Mouse (Mus musculus) right cerebral cortex, postnatal 4 days (tissue): ENCODE measurements around the gene Pard6b.

ENCODE experiments used
- DNase-seq: peaks from one replicate; pipeline ENCODE4 v3.0.0-alpha.2; 2022

The Pard6b gene

DNA sequence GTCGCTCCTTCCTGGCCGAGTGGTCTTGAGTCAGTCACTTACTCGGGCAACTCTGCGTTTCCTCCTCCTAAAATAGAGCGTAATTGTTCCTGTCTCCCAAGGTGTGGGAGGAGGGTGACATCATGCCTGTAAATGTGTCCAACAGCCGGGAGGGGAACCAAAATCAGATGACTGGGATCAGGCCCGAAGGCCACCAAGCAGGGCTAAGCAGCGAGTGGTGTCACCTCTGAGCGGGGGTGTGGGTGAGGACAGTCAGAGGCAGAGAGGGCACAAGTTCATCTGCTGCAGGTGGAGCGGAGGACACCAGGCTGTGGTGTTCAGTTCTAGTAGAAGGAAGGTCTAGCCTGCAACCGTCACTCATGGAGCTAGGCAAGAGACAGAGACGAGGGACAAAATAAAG, 17.1 kb upstream of the Pard6b start:
- no peak for DNase-seq

DNA sequence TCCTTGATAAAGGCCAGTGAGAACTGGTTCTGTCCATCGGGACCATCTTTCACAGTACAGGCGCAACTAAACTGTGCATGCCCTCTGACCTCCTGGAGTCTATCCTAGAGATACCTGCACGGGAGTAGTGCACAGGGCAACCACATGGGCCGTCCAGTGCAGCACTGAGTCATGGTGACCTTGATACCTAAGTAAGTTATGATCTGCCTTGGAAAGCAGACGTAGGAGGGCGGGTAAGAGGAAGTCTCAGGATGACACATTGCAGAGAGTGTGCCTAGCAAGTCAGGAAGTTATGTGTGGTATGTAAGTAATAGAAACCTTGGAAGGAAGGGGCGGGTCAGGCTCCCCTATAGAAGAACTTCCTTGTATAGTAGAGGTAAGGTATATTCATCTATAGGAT, 15.3 kb upstream of the Pard6b start:
- DNase-seq, result no peak

DNA sequence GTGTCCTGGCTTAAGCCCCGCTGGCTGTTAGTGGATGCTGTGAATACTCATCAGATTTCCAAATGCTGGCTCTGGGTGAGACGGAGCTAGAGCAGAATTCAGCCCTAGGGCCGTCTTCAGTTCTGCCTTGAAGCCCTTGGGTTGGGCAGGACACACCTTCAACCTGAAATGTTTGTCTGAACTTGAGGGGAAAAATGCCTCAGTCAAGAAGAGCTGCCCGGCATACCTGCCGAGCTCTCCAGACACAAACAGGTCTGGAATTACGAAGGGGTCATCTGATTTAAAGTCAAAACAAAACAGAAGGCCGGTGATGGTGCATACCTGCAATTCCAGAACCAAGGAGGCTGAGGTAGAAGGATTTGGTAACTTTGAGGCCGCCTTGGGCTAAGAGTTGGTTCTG, 14.0 kb upstream of the Pard6b start:
- no peak for DNase-seq

DNA sequence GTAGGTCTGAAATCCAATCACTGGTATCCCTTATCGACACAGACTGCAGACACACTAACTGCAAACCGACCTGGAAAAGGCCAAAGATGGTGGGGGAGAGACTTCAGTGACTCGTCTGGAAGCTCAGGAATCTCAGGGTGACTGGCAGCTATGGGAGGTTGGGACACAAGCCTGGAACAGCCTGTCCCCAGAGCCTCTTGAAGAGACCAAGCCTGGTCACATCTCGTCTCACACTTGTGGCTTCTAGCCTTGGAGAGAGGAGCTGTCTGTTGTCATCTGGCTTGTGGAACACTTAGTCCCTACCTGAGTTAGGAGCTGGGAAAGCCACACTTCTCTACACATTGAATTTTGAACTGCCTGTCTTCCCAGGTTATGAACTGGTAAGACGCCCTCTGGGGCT, 10.4 kb upstream of the Pard6b start:
- no peak for DNase-seq

DNA sequence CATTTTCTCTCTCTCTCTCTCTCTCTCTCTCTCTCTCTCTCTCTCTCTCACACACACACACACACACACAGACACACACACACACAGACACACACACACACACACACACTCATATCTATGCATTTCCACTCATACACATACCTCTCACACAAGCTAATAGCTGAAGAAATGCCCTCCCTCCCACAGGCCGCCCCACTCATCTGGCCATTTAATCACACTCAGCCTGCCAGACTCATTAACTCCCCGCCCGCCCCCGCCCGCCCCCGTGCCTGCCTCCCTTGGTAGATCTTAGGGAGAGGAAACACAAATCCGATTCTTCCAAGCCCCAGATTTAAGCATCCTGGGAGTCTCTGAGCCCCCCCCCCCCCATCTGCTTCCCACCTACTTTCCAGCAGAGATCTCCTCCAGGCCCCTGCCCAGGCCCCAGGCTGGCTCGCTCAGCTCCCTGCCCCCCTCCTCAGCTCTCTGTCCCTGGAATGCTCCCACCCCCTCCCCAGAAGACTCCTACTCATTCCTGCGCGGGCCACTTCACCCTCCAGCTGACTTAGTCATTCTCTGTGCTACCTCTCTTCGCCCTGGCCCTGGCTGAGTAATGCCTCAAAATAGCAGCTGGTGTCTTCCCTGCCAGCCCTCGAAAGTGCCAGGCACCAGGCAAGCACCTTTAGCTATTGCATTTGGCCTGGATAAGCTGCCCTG, 8.2 kb upstream of the Pard6b start:
- DNase-seq, result no peak

DNA sequence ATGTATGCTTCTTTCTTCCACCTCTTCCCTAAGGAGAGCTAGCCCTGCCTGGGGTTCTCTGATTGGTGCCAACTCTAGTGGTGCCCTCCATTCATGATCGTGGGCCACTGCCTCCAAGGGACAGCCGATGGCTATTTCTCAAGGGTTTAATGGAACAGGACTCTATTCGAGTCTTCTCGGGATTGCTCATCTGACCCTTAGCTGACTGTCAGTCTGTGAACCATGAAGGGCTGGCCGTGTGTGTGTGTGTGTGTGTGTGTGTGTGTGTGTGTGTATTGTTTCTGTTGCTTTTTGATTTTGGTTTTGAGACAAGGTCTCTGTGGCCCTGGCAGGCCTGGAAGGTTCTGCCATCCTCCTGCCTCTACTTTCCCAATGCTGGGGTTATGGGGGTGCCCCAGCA, 7.1 kb upstream of the Pard6b start:
- no peak for DNase-seq

DNA sequence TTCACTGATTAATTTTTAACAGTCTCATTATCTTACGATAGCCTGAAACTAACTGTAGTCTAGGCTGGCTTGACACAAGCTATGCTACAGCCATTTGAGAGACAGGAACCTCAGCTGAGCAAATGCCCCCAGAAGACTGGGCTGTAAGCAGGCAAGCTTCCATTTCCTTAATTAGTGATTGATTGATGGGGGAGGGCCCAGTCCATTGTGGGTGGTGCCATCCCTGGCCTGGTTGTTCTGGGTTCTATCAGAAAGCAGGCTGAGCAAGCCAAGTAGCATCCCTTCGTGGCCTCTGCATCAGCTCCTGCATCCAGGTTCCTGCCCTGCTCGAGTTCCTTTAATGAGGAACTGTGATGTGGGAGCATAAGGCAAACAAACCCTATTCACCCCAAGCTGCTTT, 6.3 kb upstream of the Pard6b start:
- no peak for DNase-seq

DNA sequence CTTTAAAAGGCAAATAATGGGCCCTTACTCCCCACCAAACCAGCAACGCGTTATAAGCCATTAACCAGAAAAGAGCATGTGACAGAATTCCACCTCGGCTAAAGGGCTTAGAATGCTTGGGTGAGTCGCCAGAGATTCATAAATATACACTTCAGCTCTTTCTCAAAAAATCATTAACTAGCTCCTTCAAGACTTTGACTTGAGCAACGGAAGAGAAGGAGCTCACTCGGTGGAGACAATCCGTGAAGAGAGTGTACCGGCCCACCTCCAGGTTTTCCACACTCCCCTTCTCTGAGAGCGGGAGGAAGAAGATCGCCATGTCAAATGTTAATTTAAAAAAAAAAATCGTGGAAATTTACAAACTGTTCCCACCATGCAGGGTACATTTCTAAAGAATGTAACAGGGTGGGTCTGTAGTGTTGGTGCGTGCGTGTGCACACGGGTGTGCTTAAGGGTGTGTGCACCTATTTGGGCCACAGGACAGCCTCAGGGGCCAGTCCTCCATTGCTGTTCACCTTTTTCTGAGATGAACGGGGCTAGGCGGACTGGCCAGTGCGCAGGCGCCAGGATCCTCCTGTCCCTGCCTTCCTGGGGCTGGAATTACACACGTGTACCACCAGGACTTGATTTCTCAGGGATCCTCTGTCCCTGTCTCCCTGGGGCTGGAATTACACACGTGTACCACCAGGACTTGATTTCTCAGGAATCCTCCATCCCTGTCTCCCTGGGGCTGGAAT, 3.8 kb upstream of the Pard6b start:
- no peak for DNase-seq

DNA sequence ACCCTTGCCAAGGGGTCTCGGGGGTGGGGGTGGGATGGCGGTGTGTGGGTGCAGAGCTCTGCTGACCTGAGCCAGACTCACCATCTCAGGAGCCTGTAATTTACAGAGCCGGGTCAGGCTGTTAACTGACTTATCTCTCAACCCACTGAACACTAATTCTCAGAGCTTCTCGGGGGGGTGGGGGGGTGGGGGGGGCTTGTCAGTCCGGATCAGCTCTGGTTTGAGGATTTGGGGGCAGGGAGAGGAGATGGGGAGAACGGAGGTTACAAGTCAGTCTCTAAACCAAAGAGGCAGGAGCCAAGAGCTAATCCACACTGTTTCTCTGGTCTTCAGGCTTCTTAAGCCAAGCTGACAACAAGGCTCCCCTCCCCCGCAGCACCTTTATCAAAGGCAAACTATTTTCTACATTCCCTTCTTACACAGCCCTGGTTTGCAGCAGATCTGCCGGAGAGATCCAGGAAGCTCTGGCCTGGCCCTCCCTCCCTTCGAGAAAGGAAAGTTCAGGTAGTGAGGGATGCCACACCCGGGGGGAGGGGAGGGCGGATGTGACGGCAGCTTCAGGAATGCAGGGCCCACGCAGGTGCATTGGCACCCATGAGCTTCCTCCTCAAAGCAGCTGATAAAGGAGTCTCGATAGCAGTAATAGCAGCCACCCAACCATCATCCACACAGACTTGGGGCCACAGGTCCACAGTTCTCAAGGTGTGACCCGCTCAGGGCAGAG, 2.5 kb upstream of the Pard6b start:
- DNase-seq, result no peak

DNA sequence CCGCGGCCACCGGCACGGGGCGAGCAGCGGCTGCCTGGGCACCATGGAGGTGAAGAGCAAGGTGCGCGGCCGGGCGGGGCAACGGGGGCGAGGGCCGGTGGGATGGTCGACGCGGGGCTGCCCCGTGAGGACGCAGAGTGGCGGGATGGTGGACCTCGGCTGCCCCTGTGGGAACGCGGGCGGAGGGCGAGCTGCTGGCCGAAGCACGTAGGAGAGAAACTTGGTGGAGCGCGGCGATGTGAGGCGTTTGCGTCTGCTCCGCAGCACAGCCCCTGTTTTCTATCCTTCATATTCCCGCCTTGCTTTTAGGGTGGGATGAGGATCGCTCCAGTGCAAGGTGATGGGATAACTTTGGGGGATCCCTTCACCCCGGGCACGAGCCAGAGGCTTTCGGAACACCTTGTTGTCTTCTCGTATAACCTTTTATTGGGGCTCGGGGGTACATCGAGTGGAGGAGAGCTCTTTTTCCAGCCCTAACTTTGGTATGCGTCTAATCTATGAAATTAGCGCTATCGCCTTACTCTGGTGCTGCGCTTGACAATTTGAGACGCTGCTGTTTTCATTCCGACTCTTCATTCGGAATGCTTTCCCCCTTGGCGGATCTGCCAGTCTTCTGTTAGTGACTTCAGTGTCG, 612 bp downstream of the Pard6b start:
- peak; percentile 52 for DNase-seq

DNA sequence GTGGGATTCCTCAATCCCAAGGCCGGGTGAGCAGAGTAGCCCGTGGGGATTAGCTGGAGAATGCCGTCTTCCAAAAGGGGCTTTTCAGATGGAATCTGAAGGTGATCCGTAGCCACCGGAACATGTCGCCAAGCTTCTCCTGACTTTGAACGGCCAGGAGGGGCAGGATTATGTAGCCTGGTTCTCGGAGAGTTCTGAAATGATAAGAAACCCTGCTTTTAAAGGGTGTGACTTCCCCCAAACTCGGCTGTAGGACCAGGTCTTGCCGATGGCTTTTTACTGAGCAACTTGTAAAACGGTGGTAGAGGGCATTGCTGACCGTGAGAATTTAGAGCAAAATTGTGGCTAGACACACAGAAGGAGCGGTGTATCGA, 1.1 kb downstream of the Pard6b start:
- DNase-seq, result no peak

DNA sequence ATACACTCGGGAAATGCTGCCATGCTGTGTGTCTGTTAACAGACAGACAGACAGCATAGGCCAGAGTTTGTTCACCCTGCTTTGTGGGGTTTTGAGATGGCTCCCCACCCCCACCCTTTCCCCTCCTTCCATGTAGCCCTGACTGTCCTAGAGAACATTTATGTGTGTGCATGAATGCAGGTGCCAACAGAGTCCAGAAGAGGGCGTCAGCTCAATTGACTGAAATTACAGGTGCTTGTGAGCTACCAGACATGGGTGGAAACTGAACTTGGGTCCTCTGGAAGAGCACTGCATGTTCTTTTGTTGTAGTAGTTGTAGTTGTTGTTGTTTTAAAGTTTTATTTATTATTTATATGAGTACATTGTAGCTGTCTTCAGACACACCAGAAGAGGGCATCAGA, 2.8 kb downstream of the Pard6b start:
- no peak for DNase-seq

DNA sequence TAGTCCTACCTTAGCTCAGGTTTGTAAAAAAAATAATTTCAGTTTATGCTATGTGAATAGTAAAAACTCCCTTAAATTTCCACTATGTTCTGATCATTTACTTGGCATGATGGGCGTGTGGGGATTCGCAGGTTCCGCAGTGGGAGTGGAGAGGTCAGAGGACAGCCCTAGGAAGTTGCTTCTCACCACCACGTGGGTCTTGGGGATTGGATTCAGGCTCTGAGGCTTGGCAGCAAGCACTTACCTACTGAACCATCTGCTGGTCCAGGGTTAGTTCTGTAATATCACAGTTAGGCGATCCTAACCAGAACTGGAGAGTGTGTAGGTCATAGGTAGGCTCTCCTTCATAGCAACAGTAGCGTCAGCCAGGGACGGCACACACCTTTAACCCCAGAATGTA, 3.4 kb downstream of the Pard6b start:
- DNase-seq, result no peak

DNA sequence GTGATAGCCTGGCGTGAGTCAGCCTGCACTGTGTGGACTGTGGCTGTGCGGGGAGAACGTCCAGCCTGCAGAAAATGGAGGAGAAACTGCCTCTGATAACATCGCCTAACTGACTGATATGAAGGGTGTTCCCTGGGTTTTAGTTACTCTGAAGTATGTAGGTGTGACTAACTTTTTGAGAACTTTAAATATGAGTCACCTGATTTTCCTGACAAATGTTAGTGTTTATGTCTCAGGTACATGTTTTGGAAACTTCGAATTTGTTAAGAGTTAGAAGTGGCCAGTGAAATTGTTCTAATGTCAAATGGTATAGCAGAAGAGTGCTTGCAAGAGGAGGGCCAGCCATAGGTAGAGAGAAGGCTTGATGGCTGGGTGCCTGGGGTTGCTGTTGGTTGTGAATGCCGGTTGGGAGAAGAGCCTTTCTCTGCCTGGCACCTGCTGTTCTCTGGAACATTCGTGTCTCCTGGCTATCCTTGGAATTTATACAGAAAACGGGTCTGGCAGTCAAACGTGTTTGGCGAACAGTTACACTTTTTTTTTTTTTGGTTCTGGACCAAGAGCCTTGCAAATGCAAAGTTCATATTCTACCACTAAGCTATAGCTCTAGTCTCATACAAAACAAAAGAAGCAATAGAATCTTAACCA, 4.9 kb downstream of the Pard6b start:
- DNase-seq, result no peak

DNA sequence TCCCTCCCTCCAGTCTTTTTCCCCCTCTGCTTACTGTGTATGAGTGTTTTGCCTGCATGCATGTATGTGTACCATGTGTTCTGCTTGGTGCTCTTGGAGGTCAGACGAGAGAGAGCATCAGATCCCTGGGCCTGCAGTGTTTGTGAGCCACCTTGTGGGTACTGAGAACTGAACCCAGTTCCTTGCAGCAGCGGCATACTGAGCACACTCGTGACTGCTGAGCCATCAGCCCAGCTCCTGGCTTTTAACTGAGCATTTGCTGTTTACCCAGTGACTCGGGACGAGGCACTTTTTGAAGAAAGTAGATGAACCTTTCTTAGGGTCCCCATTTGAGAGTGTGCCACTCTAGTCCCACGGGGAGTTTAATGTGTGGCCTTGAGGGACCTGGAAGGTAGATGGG, 5.5 kb downstream of the Pard6b start:
- no peak for DNase-seq

DNA sequence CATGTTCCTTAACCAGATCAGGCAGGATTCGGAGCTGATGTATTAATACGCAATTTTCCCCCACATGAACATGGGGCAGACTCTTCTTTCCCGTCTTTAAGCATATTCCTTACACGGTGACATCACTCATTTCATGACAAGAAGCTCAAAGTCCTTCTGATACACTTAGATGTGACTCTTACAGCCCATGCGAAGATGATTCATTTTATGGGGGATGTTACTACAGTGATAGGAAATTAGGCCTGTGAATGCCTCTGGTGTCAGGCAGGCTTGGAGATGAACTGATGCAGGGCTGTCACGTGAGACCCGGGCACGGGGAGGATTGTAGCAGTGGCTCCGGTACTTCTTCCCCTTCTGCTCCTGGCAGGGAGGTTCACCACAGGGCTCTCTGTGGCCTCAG, 6.0 kb downstream of the Pard6b start:
- DNase-seq, result no peak

DNA sequence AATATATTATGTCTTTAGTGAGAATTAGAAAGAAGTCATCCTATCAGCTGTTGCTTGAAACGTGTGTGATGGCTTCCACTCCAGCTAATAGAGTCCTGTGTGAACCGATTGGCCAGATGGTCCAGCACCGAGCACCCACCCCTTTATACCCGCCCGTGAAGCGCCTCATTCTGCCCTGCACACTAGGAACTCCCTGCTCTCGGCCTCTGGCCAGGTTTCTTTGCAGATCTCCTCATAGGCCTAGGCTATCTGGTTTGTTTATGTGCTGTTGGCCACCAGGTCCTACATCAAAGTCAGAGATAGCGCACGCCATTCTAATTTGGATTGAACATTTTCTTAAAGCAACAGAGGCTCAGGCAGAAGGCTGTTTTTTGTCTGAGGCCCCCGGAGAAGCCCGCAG, 10.8 kb downstream of the Pard6b start:
- DNase-seq, result no peak

DNA sequence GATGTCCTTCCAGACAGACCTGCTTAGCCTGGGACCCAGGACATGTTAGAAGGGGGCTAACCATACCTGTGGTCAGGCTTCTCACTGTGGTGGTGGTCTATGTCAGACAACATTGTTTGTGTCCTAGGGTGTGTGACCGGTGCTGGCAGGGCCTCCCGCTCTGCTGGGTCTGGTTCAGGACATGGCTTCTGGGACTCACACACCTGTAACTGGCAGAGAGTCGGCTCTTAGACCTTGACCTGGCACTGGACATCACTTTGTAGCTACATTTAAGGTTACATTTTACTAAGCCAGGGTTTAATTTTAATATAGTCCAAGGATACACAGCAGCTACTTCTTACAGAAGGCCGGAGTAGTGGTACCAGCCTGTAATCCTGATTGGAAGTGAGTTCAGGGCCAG, 12.3 kb downstream of the Pard6b start:
- DNase-seq, result no peak

DNA sequence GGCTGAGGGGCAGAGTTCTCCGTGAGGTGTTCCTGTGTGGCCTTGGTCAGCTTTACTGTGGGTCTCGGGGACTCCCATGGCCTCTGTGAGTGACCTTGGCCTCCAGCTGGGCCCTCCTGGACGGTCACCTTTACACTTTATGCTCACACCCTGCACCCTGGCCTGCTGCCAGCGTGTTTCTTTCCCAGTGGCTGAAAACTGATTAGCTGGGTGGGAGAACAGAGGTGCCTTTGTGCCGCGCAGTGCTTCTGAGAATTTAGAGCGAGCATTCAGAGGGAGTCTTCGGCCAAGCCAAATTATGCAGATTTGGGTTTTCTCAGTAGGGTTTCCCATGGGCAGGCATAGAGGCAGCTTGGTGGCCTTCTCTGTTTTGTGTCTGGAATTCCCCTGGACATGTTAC, 14.3 kb downstream of the Pard6b start:
- peak; percentile 67 for DNase-seq

DNA sequence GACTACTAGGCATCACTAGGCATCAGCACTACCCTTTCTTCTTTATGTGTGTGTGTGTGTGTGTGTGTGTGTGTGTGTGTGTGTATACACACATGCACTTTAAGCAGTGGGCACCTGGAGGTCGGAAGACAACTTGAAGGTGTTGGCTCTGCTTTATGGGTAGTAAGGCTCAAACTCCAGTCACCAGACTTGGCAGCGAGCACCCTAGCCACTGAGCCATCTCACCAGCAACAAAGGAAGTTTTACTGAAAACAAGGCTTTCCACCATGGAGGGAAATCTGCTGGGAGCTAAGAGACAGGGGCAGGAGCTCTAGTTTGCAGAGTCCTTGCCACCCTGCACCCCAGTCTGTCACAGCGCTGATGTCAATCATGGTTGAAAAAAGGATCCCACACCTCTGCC, 15.7 kb downstream of the Pard6b start:
- DNase-seq, result no peak

DNA sequence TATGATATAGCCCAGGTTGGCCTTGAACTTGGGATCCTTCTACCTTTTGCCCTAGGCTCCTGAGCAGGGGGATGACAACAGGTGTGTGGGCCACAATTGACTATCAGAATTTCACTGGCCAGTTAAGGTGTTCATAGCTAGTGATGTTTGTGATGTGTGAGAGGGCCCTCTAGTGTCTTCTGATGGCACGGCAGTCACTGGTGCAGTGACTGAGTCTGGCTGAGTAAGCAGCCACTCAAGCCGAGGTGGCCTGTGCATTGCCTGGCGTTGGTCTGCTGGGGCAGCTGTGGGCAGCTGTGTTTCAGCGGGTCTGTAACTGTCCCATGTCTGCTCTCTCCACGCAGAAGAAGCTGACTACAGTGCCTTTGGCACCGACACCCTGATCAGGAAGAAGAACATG, 17.2 kb downstream of the Pard6b start:
- peak; percentile 47 for DNase-seq

DNA sequence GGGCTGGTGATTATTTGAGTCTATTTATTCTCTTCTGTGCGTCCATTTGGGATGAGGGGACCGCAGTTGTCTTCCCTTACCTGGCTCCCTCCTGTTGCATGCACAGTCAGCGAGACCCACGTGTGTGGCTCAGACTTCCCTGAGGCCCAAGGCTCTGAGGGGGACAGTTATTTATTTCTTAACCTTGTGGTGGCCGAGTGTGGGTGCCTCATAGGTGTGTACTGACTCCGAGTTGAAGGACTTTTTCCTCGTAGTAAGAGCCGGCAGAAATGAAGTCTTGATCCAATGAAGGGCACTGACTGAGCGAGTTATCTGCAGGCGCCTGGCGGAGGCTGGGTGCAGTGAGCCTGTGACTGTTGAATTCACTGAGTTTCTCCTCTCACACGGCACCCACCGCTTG, 19.2 kb downstream of the Pard6b start:
- DNase-seq, result no peak

DNA sequence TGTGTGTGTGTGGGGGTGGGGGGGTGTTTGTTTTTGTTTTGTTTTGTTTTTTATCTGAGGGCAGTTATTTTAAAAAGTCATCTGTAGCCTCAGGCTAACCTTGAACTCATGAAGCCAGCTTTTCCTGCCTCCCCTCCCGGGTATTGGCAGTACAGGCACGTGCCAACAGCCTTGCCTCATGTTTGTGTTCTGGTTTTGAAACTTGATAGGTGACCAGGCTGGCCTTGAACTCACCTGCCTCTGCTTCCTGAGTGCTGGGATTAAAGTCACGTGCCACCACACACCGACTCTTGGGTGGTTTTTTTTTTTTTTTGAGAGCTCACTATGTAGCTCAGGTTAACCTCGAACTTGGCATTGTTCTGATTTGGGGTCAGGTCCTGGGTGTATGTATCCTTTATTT, 21.0 kb downstream of the Pard6b start:
- DNase-seq, result no peak
